Mouse (Mus musculus) kidney, adult 2 months (tissue): ENCODE data around the gene Commd7. TPM values are rescaled to one million over a fixed set of nuclear protein-coding genes. Genes with fewer than 3 reads are reported as not detected.
A peak's percentile ranks its signal among the peaks of the same experiment; 100 is the strongest.
"Not testable (repeated sequence)": the region's sequence is repeated elsewhere in the genome, so short reads cannot be mapped to it uniquely, and the experiment has no call there.

Experiments used
- DNase-seq: peaks from one replicate; pipeline ENCODE4 v3.0.0; 2021
- H3K27ac ChIP-seq: fragments of 200-500 bp; 2 replicates; pipeline ENCODE4 v1.5.1; 2012; ENCODE audit warnings: low read depth, low read length, control low read depth, inconsistent platforms; ENCODE audit not compliant: insufficient read depth
- H3K27me3 ChIP-seq: fragments of 200-500 bp; replicated peaks from 2 replicates; pipeline ENCODE4 v1.6.1; 2012; ENCODE audit warnings: mild to moderate bottlenecking, moderate library complexity, low read length, inconsistent platforms; ENCODE audit not compliant: control insufficient read depth, insufficient read depth
- H3K36me3 ChIP-seq: fragments of 200-500 bp; 2 replicates; pipeline ENCODE4 v1.6.1; 2012; ENCODE audit warnings: mild to moderate bottlenecking, moderate library complexity, low read length, inconsistent platforms; ENCODE audit not compliant: control insufficient read depth, insufficient read depth
- H3K4me1 ChIP-seq: fragments of 200-500 bp; 2 replicates; pipeline ENCODE4 v1.6.1; 2011; ENCODE audit warnings: low read length; ENCODE audit not compliant: control insufficient read depth, insufficient read depth
- H3K4me3 ChIP-seq: fragments of 200-500 bp; 2 replicates; pipeline ENCODE4 v1.5.1; 2011; ENCODE audit warnings: mild to moderate bottlenecking, low read depth, low read length, control low read depth; ENCODE audit not compliant: insufficient read depth
- CTCF ChIP-seq: fragments of 200-500 bp; conservative IDR thresholded peaks from 2 replicates; pipeline ENCODE4 v1.5.1; 2011; ENCODE audit warnings: low read depth, mild to moderate bottlenecking, control low read depth, low read length, moderate library complexity, mixed read lengths; ENCODE audit not compliant: insufficient read depth, insufficient read length
- POLR2A ChIP-seq: fragments of 200-500 bp; IDR thresholded peaks from one replicate; pipeline ENCODE4 v1.6.1; 2011; ENCODE audit warnings: low read depth, low read length, control low read depth
- WGBS: fragments of 180-500 bp; shearing (Covaris S2); methylation state at CpG from one replicate; pipeline ENCODE4 v1.1.7; 2018; 5-methylcytosine and 5-hydroxymethylcytosine counted together
- polyA plus RNA-seq: library from polyadenylated mRNA; depleted of rRNA; stranded (reverse); fragments of >200 nt; gene quantifications from 2 replicates; pipeline ENCODE4 v1.2.3, GENCODE M21; 2012; rRNA removed

Gene Commd7
- polyA plus RNA-seq, result 14.5 and 22.3 TPM in 2 replicates

DNA sequence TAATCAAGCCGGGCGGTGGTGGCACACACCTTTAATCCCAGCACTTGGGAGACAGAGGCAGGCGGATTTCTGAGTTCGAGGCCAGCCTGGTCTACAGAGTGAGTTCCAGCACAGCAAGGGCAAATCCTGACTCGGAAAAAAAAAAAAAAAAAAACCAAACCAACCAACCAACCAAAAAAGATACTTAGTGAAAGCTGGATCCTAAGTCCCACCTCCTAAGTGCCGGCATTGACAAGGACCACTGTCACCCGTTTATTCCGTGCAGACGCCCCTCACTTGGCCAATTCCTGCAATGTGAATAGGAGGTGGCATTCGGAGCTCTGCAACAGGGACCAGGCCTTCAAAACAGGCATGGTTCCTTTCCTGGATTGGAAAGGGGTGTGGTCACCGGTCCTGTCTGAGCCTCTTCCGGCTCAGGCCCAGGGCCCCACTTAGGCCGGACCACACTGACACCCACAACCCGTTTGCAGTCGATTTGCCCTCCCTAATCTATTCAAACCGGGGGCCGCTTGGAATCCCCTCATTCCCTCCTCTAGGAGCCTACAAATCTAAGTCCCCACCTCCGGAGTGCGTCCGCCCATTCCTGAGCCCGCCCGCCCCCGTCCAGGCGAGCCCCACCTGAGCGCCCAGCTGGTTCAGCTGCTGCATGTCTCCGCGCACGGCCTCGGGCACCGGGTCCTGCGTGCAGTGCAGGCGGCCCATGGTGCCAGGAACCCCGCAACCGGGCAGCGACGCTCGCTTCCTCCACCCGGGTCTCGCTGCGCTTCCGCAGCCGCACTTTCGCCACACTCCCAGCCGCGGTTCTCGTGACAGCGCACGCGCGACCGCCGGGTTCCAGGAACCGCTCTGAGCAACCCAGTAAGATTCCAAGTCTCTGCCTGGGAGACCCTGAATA is at the start of gene Commd7:
Commd7 (minus strand) TSS at position 806 of the 895 bp plus-strand sequence.
- DNase-seq, result peak; percentile 92
- Histone ChIP-seq H3K4me1 (peaks cover 5% of the 10 kb centered on the region; the same call in 1 of the 2 replicates), H3K4me3 (peak within 1 kb of the TSS; percentile 88), H3K36me3 (no peaks in the 10 kb centered on the region), H3K27ac (peak within 1 kb of the TSS; percentile 56; the same call in 1 of the 2 replicates), H3K27me3 (no peaks in the 10 kb centered on the region)
- 3% methylated on average over 53 of the region's 53 CpGs for WGBS
- TF ChIP-seq POLR2A (peak; percentile 35), CTCF (no peak)

DNA sequence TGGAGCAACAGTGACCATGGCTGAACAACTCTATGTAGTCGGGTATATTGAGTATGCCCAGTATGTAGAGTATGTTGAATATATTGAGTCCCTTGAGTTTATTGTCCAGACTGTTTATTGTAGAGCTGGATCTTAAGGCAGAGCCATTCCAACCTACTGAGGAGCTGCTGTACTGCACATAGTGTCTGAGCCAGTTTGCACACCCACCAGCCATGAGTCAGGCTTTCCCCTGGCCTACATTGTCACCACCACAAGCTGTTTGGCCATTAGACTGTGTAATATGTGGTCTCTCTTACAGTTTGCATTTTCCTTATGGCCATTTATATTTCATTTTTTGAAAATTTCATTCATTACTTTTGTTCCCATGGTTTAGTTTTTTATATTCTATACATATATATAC is 47.4 kb upstream of the Commd7 start:
- H3K4me3 ChIP-seq, result no peak overlapping the region
- H3K27me3 ChIP-seq, result no peaks in the 10 kb centered on the region
- TF ChIP-seq CTCF (no peak), POLR2A (no peak)
- no peaks in the 10 kb centered on the region for H3K4me1 ChIP-seq
- WGBS, result 98% methylated on average over 1 of the region's 1 CpGs
- no peaks in the 10 kb centered on the region for H3K36me3 ChIP-seq
- no peak overlapping the region for H3K27ac ChIP-seq
- no peak for DNase-seq

DNA sequence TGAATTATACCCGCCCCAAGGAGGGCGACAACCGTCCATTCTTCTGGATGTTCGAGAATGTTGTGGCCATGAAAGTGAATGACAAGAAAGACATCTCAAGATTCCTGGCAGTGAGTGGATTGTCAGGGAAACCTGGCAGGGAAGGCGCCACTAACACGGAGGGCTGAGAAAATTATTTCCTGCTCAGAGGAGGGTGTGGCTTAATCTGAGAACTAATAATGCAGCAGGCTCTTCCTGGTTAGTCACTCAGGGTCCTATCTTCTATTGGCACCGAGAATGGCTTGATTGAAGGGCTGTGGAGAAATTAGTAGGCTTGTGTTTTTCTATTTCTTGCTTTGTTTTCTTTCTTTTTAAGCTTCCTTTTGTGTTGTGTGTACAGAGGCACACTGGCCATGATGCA is 45.0 kb upstream of the Commd7 start:
- no peaks in the 10 kb centered on the region for H3K4me1 ChIP-seq
- no peaks in the 10 kb centered on the region for H3K36me3 ChIP-seq
- no peak overlapping the region for H3K4me3 ChIP-seq
- WGBS, result 79% methylated on average over 7 of the region's 7 CpGs
- TF ChIP-seq CTCF (no peak), POLR2A (no peak)
- no peak for DNase-seq
- no peaks in the 10 kb centered on the region for H3K27me3 ChIP-seq
- H3K27ac ChIP-seq, result no peak overlapping the region

DNA sequence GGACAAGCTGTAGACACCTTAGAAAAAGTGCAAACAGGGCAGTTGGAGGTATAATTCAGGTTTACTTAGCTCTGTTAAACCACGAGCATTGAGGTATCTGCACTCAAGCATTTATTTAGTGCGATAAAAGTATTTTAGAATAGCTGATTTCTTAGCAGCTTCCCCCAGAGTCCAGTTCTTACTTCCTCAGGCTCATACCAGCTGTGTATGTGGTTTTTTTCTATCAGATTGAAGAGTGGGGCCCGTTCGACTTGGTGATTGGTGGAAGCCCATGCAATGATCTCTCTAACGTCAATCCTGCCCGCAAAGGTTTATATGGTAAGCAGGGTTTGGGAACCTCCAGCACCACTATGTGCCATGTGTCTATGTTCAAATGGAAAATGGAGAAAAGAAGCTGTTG is 44.4 kb upstream of the Commd7 start:
- H3K4me1 ChIP-seq, result no peaks in the 10 kb centered on the region
- H3K36me3 ChIP-seq, result no peaks in the 10 kb centered on the region
- DNase-seq, result no peak
- H3K27ac ChIP-seq, result no peak overlapping the region
- no peak overlapping the region for H3K4me3 ChIP-seq
- 91% methylated on average over 6 of the region's 6 CpGs for WGBS
- TF ChIP-seq CTCF (no peak), POLR2A (no peak)
- no peaks in the 10 kb centered on the region for H3K27me3 ChIP-seq

DNA sequence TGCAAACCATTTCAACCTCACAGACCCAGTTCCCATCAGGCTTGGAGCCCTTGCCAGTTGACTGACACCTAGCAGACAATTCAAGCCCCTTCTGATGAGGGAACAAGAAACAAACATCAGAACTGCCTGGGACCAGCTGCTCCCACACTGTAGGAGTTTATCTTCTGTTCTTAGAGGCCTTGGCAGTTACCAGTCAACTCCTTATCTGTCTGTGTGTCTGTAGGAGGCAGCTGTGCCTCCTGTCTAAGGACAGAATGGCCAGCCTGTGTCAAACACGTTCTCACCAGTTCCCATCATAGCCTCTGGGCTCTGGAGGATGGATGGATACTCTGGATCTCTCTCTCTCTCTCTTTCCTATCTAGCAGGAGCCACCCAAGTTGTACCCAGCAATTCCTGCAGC is 42.8 kb upstream of the Commd7 start:
- WGBS, result 88% methylated on average over 1 of the region's 1 CpGs
- H3K36me3 ChIP-seq, H3K4me3 ChIP-seq, H3K27me3 ChIP-seq, H3K27ac ChIP-seq, H3K4me1 ChIP-seq, DNase-seq: not testable (repeated sequence)

DNA sequence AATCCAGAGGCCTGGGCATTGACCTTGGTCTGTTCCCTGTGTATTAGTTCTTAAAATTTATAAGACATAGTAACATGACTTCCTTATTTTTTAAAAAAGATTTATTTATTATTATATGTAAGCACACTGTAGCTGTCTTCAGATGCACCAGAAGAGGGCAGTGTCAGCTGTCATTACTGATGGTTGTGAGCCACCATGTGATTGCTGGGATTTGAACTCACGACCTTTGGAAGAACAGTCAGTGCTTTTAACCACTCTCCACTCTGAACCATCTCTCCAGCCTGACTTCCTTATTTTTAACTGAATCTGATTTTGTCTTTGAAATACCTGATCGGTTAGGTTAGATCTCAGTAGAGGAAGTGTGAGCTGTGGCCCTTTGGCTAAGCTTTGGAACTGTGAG is 40.0 kb upstream of the Commd7 start:
- no peak for DNase-seq
- TF ChIP-seq POLR2A (no peak), CTCF (no peak)
- Histone ChIP-seq H3K4me3 (no peak overlapping the region), H3K36me3 (no peaks in the 10 kb centered on the region), H3K27ac (no peak overlapping the region), H3K4me1 (no peaks in the 10 kb centered on the region), H3K27me3 (no peaks in the 10 kb centered on the region)
- 92% methylated on average over 2 of the region's 2 CpGs for WGBS

DNA sequence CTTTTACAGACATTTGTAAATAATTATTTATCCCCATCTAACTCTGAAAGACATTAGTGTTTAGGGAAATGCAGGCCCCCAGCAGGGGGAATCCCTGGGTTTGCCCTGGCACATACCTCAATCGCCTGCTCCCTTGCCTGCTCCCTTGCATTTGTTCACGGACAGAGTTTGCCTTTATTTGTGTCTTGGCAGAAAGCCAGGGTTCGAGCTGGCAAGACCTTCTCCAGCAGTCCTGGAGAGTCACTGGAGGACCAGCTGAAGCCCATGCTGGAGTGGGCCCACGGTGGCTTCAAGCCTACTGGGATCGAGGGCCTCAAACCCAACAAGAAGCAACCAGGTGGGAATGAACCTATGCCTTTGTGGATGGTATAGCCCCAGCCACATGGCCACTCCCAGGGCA is 37.5 kb upstream of the Commd7 start:
- DNase-seq, result no peak
- Histone ChIP-seq H3K4me1 (no peaks in the 10 kb centered on the region), H3K27ac (no peak overlapping the region), H3K27me3 (no peaks in the 10 kb centered on the region), H3K4me3 (no peak overlapping the region), H3K36me3 (no peaks in the 10 kb centered on the region)
- TF ChIP-seq POLR2A, result no peak
- TF ChIP-seq CTCF, result no peak
- WGBS, result 65% methylated on average over 5 of the region's 5 CpGs
